21 mouse cellular contexts compared by ENCODE assay signal in genomic region chr11:4983538-4983937, GRCm38 (mm10). TPM values are rescaled to one million over a fixed set of nuclear protein-coding genes. Genes with fewer than 3 reads are reported as not detected.
"Had no signal": no experiment of that assay in that cellular context is flagged by ENCODE, and none has a peak within 500 bp of the region (broad histone marks: within the 10 kb centered on the region; RNA-seq: fewer than 3 reads in every experiment).

No protein-coding gene starts in this region.

- H3K4me3 ChIP-seq: heart, adult 2 months; heart, embryonic 13.5 days; heart, embryonic 15.5 days; hindbrain, embryonic 13.5 days; hindbrain, embryonic 15.5 days; kidney, embryonic 15.5 days; limb, embryonic 13.5 days; limb, embryonic 15.5 days had no signal

- H3K9me3 ChIP-seq: heart, embryonic 13.5 days; heart, embryonic 15.5 days; hindbrain, embryonic 13.5 days; hindbrain, embryonic 15.5 days; kidney, embryonic 15.5 days; limb, embryonic 13.5 days; limb, embryonic 15.5 days had no signal

- H3K9ac ChIP-seq: heart, embryonic 15.5 days; hindbrain, embryonic 15.5 days; kidney, embryonic 15.5 days; limb, embryonic 13.5 days; limb, embryonic 15.5 days had no signal

- H3K27ac ChIP-seq: heart, adult 2 months; heart, embryonic 15.5 days; hindbrain, embryonic 13.5 days; hindbrain, embryonic 15.5 days; hindbrain, postnatal 0 days; kidney, embryonic 15.5 days; kidney, postnatal 0 days; limb, embryonic 13.5 days; limb, embryonic 15.5 days had no signal

- DNase-seq: gastrocnemius, postnatal 14 days; gastrocnemius, postnatal 36 days; heart, adult 11 months; heart, adult 2 months; heart, postnatal 36 days; kidney, adult 11 months; layer of hippocampus, adult 9-11 months; layer of hippocampus, postnatal 36 days; left cerebral cortex, postnatal 4 days had no signal

- H3K36me3 ChIP-seq: heart, embryonic 13.5 days; heart, embryonic 15.5 days; hindbrain, embryonic 13.5 days; hindbrain, embryonic 15.5 days; kidney, embryonic 15.5 days; limb, embryonic 13.5 days; limb, embryonic 15.5 days had no signal

- H3K4me2 ChIP-seq: limb, embryonic 13.5 days; limb, embryonic 15.5 days had no signal

- H3K27me3 ChIP-seq: heart, embryonic 13.5 days; heart, embryonic 15.5 days; hindbrain, embryonic 13.5 days; hindbrain, embryonic 15.5 days; kidney, embryonic 15.5 days had no signal

- ATAC-seq: hindbrain, postnatal 0 days; intestine, embryonic 16.5 days had no signal

RNA-seq across cellular contexts. Expression of gene Nefh, which starts 35.7 kb away (rescaled TPM):
- total RNA-seq: gastrocnemius, adult 18-20 months; gastrocnemius, adult 8-10 months; heart, postnatal 36 days had no signal
